Mouse (Mus musculus) forebrain, embryonic 14.5 days (tissue): ENCODE results near the gene Hnrnpm. TPM values are rescaled to one million over a fixed set of nuclear protein-coding genes. Genes with fewer than 3 reads are reported as not detected.
A peak's percentile ranks its signal among the peaks of the same experiment; 100 is the strongest.
"Not testable (repeated sequence)": the region's sequence is repeated elsewhere in the genome, so short reads cannot be mapped to it uniquely, and the experiment has no call there.

Experiments
- ATAC-seq: fragments of 200-750 bp; cut with Nextera tagmentation; 2 replicates; pipeline ENCODE4 v1.8.0; 2017; ENCODE audit warnings: mild to moderate bottlenecking, moderate library complexity
- DNase-seq: peaks from one replicate; pipeline ENCODE4 v3.0.0-alpha.2; 2015; ENCODE audit warnings: low spot score
- H3K27ac ChIP-seq: fragments of 300-500 bp; sonication (generic); 2 replicates; pipeline ENCODE4 v1.5.1; 2014; ENCODE audit warnings: low read depth, mild to moderate bottlenecking, control low read depth, low read length, moderate library complexity
- H3K27me3 ChIP-seq: fragments of 300-500 bp; sonication (generic); replicated peaks from 2 replicates; pipeline ENCODE4 v1.6.1; 2014; ENCODE audit warnings: low read length, control low read depth, mixed read lengths; ENCODE audit not compliant: control insufficient read depth, insufficient read depth
- H3K36me3 ChIP-seq: fragments of 300-500 bp; sonication (generic); 2 replicates; pipeline ENCODE4 v1.6.1; 2014; ENCODE audit warnings: low read length, control low read depth; ENCODE audit not compliant: control insufficient read depth, insufficient read depth
- H3K4me1 ChIP-seq: fragments of 300-500 bp; sonication (generic); 2 replicates; pipeline ENCODE4 v1.6.1; 2014; ENCODE audit warnings: antibody characterized with exemption, low read length, control low read depth; ENCODE audit not compliant: control insufficient read depth, insufficient read depth
- H3K4me2 ChIP-seq: fragments of 300-500 bp; sonication (generic); 2 replicates; pipeline ENCODE4 v1.6.1; 2014; ENCODE audit warnings: mild to moderate bottlenecking, control low read depth, low read length
- H3K4me3 ChIP-seq: fragments of 300-500 bp; sonication (generic); 2 replicates; pipeline ENCODE4 v1.5.1; 2014; ENCODE audit warnings: low read depth, low read length, control low read depth
- H3K9ac ChIP-seq: fragments of 300-500 bp; sonication (generic); 2 replicates; pipeline ENCODE4 v1.6.1; 2014; ENCODE audit warnings: mild to moderate bottlenecking, low read length, control low read depth, moderate library complexity
- H3K9me3 ChIP-seq: fragments of 300-500 bp; sonication (generic); replicated peaks from 2 replicates; pipeline ENCODE4 v1.6.1; 2016; ENCODE audit warnings: low read length, control low read depth, mixed read lengths; ENCODE audit not compliant: control insufficient read depth
- WGBS: fragments of 180-500 bp; shearing (Covaris S2); extraction: QIAGEN DNeasy Blood & Tissue Kit; methylation state at CpG from one replicate; pipeline ENCODE4 v1.1.7; 2014; 5-methylcytosine and 5-hydroxymethylcytosine counted together
- polyA plus RNA-seq: library from polyadenylated mRNA; unstranded; fragments of >200 nt; fragmentation: Nextera tagmentation; extraction: Ambion mirVana; gene quantifications from 2 replicates; pipeline ENCODE4 v1.2.1, GENCODE M21; 2014

The Hnrnpm gene
- polyA plus RNA-seq, result 242 and 246 TPM in 2 replicates

GRCm38 (mm10) chr17:33686760-33687159 is at the start of gene Hnrnpm:
Hnrnpm (minus strand) TSS chr17:33686860.
- H3K27me3 ChIP-seq, result no peaks in the 10 kb centered on the region
- H3K9ac ChIP-seq, result peak within 1 kb of the TSS; percentile 96; the same call in 1 of the 2 replicates
- H3K9me3 ChIP-seq, result no peaks in the 10 kb centered on the region
- peaks cover 20% of the 10 kb centered on the region for H3K36me3 ChIP-seq
- H3K4me3 ChIP-seq, result peak within 1 kb of the TSS; percentile 88
- H3K4me2 ChIP-seq, result peak within 1 kb of the TSS; percentile 99
- WGBS, result 82% methylated on average over 1 of the region's 1 CpGs
- H3K4me1 ChIP-seq, result peaks cover 23% of the 10 kb centered on the region
- no peak within 1 kb of the TSS for H3K27ac ChIP-seq
- DNase-seq, result no peak
- no peak for ATAC-seq

DNA sequence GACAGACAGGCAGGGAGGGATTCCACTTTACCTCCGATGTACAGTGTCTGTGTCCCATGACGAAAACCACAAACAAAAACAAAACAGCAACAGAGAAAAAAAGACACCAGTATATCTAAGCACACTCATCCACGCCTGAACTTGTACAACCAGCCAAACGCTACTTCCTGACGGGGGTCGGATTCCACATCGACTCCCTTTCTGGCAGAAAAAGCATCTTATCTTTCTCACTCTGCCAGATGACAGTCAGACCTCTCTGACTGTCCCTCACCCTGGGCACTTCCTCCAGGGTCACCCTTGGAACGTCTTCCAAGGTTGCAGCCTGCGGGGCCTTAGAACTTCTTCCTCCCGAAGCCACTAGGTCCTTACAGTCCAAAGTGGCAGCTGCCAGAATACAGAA is 46.9 kb upstream of the Hnrnpm start:
- not testable (repeated sequence) for ATAC-seq, DNase-seq, H3K4me2 ChIP-seq, H3K36me3 ChIP-seq, H3K27ac ChIP-seq, H3K4me1 ChIP-seq, H3K27me3 ChIP-seq, H3K4me3 ChIP-seq, H3K9me3 ChIP-seq, H3K9ac ChIP-seq
- WGBS, result 89% methylated on average over 10 of the region's 10 CpGs

DNA sequence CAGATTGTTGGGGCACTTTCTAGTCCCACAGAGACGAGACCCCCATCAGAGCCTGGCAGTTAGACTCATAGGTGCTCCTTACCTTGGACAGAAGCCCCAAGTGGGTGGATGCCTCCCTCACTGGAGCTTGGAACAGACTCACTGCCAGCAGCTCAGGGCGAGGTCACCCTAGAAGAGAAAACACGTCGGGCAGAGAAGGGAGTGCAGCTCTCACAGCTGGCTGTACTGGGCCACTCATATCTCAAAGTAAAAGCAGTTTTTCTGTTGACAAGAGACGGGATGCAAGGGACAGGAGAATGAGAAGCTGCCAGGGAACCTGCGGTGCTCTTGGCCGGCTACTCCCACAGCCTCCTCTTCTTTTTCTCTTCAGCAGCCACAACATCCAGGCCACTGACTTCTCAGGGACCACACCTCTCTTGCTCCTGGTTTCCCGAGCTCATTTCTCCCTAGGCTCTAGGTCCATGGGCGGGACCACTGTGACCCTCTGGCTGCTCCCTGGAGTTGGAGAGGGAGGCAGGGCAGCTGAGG is 46.0 kb upstream of the Hnrnpm start:
- H3K4me3 ChIP-seq, H3K27ac ChIP-seq, ATAC-seq, H3K36me3 ChIP-seq, H3K4me1 ChIP-seq, H3K9me3 ChIP-seq, H3K27me3 ChIP-seq, H3K9ac ChIP-seq, DNase-seq, H3K4me2 ChIP-seq: not testable (repeated sequence)
- WGBS, result 78% methylated on average over 9 of the region's 9 CpGs

GRCm38 (mm10) chr17:33729215-33729614 is 42.6 kb upstream of the Hnrnpm start:
- 69% methylated on average over 2 of the region's 2 CpGs for WGBS
- H3K27ac ChIP-seq, result no peak overlapping the region
- no peak overlapping the region for H3K9ac ChIP-seq
- H3K27me3 ChIP-seq, result no peaks in the 10 kb centered on the region
- no peaks in the 10 kb centered on the region for H3K36me3 ChIP-seq
- no peaks in the 10 kb centered on the region for H3K4me1 ChIP-seq
- DNase-seq (no peak), ATAC-seq (no peak)
- no peak overlapping the region for H3K4me2 ChIP-seq
- no peak overlapping the region for H3K4me3 ChIP-seq
- H3K9me3 ChIP-seq, result no peaks in the 10 kb centered on the region

- Histone ChIP-seq H3K9me3 (no peaks in the 10 kb centered on the region), H3K4me2 (no peak overlapping the region)
Measured at GRCm38 (mm10) chr17:33728396-33728795, 41.7 kb upstream of the Hnrnpm start.

GRCm38 (mm10) chr17:33719736-33720378 is 33.2 kb upstream of the Hnrnpm start:
- Histone ChIP-seq H3K36me3 (no peaks in the 10 kb centered on the region), H3K27me3 (no peaks in the 10 kb centered on the region), H3K9me3 (no peaks in the 10 kb centered on the region), H3K4me3 (no peak overlapping the region), H3K4me1 (peaks cover 3% of the 10 kb centered on the region), H3K4me2 (no peak overlapping the region), H3K9ac (no peak overlapping the region), H3K27ac (no peak overlapping the region)
- WGBS, result 94% methylated on average over 7 of the region's 7 CpGs
- DNase-seq, result no peak
- no peak for ATAC-seq

More at GRCm38 (mm10) chr17:33728396-33728795, 41.7 kb upstream of the Hnrnpm start:
- Histone ChIP-seq H3K27me3 (no peaks in the 10 kb centered on the region), H3K4me1 (no peaks in the 10 kb centered on the region), H3K4me3 (no peak overlapping the region), H3K27ac (no peak overlapping the region), H3K36me3 (no peaks in the 10 kb centered on the region), H3K9ac (no peak overlapping the region)
- 71% methylated on average over 2 of the region's 2 CpGs for WGBS
- no peak for DNase-seq
- ATAC-seq, result no peak

DNA sequence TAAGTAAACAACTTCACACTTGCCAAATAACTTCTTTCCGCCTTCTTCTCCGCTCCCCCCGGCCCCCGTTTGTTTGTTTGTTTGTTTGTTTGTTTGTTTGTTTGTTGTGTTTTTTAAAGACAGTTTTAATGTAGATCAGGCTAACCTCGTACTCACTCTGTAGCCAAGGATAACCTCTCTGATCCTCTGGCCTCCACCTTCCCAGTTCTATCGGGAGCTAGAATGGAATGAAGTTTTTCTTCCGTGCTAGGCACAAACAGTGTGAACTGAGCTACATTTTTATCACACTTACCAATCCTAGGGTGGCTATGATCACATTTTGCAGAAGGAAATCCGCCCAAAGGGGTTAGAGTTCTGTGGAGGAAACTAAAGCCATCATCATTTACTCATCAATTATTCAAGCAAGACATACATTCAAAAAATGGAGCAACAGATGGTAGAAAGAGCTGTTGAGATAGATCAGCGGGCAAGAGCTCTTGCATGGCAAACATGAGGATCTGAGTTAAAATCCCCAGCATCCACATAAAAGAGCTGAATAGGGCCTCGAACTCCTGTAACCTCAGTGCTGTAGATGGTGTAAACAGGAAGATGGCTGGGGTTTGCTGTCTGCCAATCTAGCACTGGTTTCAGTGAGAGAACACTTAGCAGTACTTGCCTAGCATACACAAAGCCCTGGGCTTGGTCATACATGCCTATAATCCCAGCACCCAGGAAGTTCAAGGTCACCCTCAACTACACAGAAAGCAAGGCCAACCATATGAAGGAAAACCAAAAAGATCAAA is 32.5 kb upstream of the Hnrnpm start:
- H3K4me3 ChIP-seq, result peak overlapping the region; percentile 76
- 45% methylated on average over 10 of the region's 10 CpGs for WGBS
- ATAC-seq, result peak; percentile 33; the same call in 1 of the 2 replicates
- H3K4me2 ChIP-seq, result peak overlapping the region; percentile 75
- H3K27ac ChIP-seq, result no peak overlapping the region; the same call in 1 of the 2 replicates
- H3K4me1 ChIP-seq, result peaks cover 3% of the 10 kb centered on the region
- no peaks in the 10 kb centered on the region for H3K9me3 ChIP-seq
- H3K9ac ChIP-seq, result no peak overlapping the region
- no peaks in the 10 kb centered on the region for H3K27me3 ChIP-seq
- DNase-seq, result no peak
- no peaks in the 10 kb centered on the region for H3K36me3 ChIP-seq

DNA sequence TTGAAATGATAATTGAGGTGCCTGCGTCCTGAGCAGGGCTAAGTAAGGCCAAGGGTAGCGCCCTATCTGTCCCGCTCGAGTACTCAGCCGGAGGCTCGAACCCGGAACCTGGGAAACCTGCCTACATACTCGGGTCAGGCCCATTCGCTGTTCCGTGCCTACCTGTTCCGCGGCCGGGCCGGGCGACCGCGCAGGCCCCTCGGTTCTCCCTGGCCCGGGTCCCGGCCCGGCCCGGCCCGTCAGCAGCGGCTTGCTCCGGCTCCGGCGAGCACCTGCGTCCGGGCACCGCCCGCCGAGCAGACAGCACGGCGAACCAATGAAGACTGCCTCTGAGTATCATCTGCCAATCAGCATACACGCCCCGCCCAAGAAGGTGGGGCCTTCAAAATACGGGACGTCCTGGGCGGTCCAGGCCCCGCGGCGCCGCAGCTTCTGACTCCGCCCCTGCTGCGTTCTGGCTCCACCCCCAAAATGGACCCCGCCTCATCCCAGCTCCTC is 31.8 kb upstream of the Hnrnpm start, which contains the start of gene March2:
Gene March2, minus strand, starts transcription at position 287 of the 498 bp plus-strand sequence.
- Histone ChIP-seq H3K27me3 (no peaks in the 10 kb centered on the region), H3K36me3 (no peaks in the 10 kb centered on the region), H3K4me3 (peak within 1 kb of the TSS; percentile 76), H3K9me3 (no peaks in the 10 kb centered on the region), H3K4me1 (peaks cover 3% of the 10 kb centered on the region), H3K27ac (peak within 1 kb of the TSS; percentile 7; the same call in 1 of the 2 replicates), H3K9ac (peak within 1 kb of the TSS; percentile 83), H3K4me2 (peak within 1 kb of the TSS; percentile 75)
- ATAC-seq (peak; percentile 100), DNase-seq (peak; percentile 98)
- 0% methylated on average over 46 of the region's 46 CpGs for WGBS
